Mouse (Mus musculus) gastrocnemius, postnatal 36 days (tissue): Measurements from ENCODE around the gene Dhrs7b. TPM values are rescaled to one million over a fixed set of nuclear protein-coding genes. Genes with fewer than 3 reads are reported as not detected.
"Not testable (repeated sequence)": the region's sequence is repeated elsewhere in the genome, so short reads cannot be mapped to it uniquely, and the experiment has no call there.

ENCODE experiments used
- DNase-seq, 2 experiments: peaks; one replicate each; pipeline ENCODE4 v3.0.0; 2022
- intact Hi-C: fragments of 180-260 bp; cut with DNase I; formaldehyde crosslinking; loops from one replicate; pipeline ENCODE4 v1.15.1; 2025
- long read RNA-seq, 2 experiments: library from polyadenylated mRNA; stranded (forward); transcript quantifications; one replicate each; pipeline ENCODE4 v2.0.0; 2021
- total RNA-seq, 2 experiments: library from RNA; stranded (reverse); gene quantifications; 2 replicates each; pipeline ENCODE4 v1.2.3; 2021

The Dhrs7b gene
- 10 to 100 TPM; 19.1 to 21.1 TPM for total RNA-seq
- long read RNA-seq, experiment 1, transcript Dhrs7b-201 (7 exons, 1,553 nt), result major isoform, 9 of 23 reads
- long read RNA-seq, experiment 1, partial matches to known transcripts, result 2 of 23 reads
- long read RNA-seq, experiment 1, other reads (novel, unspliced or antisense), result 12 of 23 reads
- long read RNA-seq, experiment 2, transcript Dhrs7b-201 (7 exons, 1,553 nt), result major isoform, 8 of 22 reads
- long read RNA-seq, experiment 2, partial matches to known transcripts, result 0 of 22 reads
- long read RNA-seq, experiment 2, other reads (novel, unspliced or antisense), result 14 of 22 reads

GRCm38 (mm10) chr11:60830433-60831052 lies at the start of gene Dhrs7b:
TSS of gene Dhrs7b (plus strand) at chr11:60830631.
- peak; percentile 66 to 74 for DNase-seq
- intact Hi-C loops, result loop anchor here (2.0 kb wide), 1 partner anchor 48 kb away; the partner anchor contains the start of gene Tmem11

- intact Hi-C loops, result no loop called here
- DNase-seq, result no peak
These were observed 46.1 kb upstream of the Dhrs7b start for GRCm38 (mm10) chr11:60784179-60784922.

DNA sequence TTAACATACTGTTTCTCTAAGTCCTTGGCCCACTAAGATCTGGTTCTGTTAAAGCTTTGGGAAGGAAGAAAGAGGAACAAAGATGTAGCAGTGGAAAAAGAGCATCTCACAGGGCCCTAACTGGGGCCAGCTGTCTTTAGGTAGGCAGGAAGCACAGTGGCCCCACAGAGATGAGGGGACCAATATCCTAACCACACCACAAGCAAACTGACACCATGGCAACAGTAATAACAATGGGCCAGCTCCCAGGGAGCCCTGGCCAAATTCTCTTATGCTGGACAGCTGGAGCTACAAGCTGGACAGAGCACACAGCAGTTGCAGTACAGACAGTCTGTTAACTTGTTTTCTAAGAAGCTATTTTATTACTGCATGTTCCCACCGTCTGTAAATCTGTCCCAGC lies 42.8 kb upstream of the Dhrs7b start:
- peak; percentile 26 to 35 for DNase-seq
- intact Hi-C loops, result no loop called here

GRCm38 (mm10) chr11:60790472-60790871 lies 40.0 kb upstream of the Dhrs7b start:
- intact Hi-C loops, result no loop called here
- DNase-seq, result no peak

DNA sequence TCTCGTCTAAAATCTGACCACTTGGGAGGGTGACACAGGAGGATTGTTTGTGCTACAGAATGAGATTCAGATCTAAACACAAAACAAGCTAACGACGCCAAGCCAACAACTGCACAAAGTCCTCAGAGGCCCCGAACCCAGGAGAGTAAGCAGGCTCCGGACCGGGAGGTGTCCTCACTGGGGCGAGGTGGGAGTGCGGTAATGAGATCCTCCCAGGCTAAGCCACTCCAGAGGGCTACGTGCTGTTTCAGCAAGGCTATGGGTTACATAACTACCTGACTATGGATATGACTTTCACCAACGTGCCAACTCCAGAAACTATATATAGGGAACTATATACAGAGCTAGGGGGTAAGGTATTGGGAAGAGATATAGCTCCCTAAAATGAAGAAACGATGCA lies 34.1 kb upstream of the Dhrs7b start:
- DNase-seq, result no peak
- intact Hi-C loops, result no loop called here

DNA sequence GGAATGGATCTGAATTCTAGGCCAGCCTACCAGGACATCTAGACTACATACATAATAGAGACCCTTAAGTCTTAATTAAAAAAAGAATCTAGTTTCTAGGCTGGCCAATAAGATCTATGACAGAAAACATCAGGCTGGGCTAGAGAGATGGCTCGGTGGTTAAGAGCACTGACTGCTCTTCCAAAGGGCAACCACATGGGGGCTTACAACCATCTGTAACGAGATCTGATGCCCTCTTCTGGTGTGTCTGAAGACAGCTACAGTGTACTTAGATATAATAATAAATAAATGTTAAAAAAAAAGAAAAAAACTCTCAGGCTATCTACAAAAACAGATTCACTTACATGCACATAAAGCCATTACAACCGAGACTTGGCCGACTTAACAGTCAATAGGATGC lies 30.5 kb upstream of the Dhrs7b start:
- intact Hi-C loops, result no loop called here

DNA sequence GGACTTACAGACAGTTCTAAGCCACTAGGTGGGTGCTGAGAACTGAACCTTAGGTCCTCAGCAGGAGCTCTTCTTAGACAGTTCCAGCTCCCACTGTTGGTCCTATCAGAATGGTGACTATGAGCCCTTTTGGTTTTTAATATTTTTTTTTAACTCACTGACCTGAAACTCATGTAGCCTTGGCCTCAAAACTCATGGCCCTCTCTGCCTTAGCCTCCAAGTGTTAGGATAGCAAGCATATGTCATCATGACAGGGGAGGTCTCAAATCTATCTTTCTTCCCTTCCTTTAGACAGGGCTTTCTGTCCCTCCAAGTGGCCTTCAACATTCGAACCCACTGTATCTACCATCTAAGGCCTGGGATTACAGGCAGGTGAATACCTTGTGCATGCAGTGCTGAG lies 29.5 kb upstream of the Dhrs7b start:
- intact Hi-C loops, result no loop called here

More for the DNA sequence above, 30.5 kb upstream of the Dhrs7b start:
- DNase-seq, result no peak

GRCm38 (mm10) chr11:60808286-60809070 lies 22.0 kb upstream of the Dhrs7b start:
- intact Hi-C loops, result no loop called here
- peak in 1 of 2 experiments; percentile 43 for DNase-seq

More for the DNA sequence above, 29.5 kb upstream of the Dhrs7b start:
- no peak for DNase-seq

GRCm38 (mm10) chr11:60809546-60809945 lies 20.9 kb upstream of the Dhrs7b start:
- DNase-seq, result no peak
- intact Hi-C loops, result no loop called here

- DNase-seq, result no peak
- intact Hi-C loops, result no loop called here
These were observed 20.1 kb upstream of the Dhrs7b start for GRCm38 (mm10) chr11:60810046-60810965.

DNA sequence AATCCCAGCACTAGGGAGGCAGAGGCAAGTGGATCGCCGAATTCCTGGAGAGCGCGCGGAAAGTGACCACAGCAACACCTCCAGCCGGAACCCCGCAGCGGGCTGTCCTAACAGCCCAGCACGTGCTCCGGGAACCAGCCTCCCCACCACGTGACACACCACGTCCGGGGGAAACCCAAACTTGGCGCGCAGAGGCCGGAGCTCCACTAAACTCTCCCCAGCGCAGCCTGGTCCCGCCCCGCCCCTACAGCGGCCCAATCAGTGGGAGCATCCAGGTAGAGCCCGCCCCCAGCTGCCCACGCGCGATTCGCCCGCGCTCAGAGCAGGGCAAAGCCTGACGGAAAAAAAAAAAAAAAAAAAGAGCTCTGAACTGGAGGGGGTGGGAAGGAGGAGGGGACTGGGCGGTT lies 19.4 kb upstream of the Dhrs7b start:
- DNase-seq, result peak; percentile 85 to 91
- intact Hi-C loops, result no loop called here

DNA sequence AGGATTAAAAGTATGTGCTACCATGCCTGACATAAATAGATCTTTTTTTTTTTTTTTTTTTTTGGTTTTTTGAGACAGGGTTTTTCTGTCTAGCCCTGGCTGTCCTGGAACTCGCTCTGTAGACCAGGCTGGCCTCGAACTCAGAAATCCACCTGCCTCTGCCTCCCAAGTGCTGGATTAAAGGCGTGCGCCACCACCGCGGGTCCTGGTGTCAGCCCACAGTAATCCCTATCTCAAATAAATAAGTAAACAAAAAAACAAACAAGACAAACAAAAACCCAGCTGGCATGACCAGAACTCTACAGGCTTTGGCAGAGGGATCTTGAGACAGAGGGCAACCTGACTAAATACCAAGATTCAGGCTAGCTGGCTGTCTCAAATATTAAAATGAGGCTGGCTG lies 18.8 kb upstream of the Dhrs7b start, which contains the start of gene Shmt1:
Gene Shmt1, minus strand, starts transcription at position 101 of the 400 bp plus-strand sequence.
- intact Hi-C loops, DNase-seq: not testable (repeated sequence)

- DNase-seq, result no peak
- intact Hi-C loops, result no loop called here
These were observed 14.0 kb upstream of the Dhrs7b start for GRCm38 (mm10) chr11:60816398-60816797.

DNA sequence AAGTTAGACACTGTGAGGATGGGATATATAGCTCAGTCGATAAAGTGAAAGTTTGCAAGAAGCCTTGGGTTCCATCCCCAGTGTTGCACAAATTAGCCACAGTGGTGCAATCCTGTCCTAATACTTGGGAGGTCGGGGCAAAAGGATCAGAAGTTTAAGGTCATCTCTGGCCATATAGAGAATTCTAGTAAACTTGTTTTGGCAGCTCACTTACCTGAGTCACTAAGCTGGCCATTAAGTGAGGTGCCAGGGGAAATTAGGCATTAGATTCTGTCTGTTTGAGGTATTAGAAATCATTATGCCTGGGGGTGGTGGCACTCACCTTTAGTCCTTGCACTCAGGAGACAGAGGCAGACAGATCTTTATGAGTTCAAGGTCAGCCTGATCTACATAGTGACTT lies 6.7 kb upstream of the Dhrs7b start:
- intact Hi-C loops, result no loop called here
- DNase-seq, result no peak

DNA sequence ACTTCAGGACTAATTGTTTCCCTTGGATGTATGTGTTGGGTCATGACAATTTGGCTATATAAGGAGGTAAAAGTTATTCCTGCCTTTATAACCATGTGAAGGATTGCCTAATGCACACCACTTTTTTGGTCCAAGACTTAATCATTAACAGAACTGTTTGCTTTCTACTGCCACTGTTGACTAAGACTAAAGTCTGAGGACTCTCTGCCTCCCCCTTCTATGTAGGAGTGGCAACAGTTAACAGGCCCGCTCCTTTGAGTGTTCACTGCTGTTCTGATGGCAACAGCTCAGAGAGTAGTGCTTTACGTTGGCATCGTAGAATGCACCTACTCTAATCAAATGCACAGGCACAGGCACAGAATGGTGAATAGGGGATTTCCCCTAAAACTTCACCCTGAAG lies 5.2 kb upstream of the Dhrs7b start:
- intact Hi-C loops, result no loop called here
- no peak for DNase-seq

- intact Hi-C loops, result no loop called here
These were observed 3.7 kb upstream of the Dhrs7b start for GRCm38 (mm10) chr11:60826700-60827099.

DNA sequence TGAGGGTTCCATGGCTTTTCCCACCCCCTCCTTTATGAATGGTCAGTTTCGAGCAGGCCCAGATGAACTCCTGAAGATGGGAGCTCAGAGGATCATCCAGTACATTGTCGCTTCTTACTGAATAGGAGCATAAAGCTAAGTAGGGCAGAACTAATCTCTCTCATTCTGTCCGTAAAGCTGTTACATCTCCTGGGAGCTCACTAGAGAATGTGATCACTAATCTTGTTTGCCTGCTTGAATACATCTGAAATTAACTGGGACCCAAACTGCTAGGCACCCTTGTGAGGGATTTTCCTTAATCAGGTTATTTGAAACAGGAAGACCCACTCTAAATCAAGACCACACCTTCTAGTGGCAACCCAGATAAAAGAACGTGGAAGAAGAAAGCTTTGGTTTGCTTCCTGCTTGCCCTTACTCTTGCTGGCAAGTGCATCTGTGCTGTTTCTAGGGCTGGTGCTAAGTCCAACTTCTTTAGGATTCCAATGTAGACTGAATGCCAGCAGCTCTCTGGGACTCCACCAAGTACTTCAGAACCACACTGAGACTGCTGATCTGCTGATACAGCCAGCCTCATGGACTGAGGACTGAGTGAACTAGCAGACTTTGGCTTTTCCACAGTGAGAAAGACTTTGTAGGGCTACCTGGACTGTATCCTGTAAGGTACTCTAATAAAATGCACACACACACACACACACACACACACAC lies 3.0 kb upstream of the Dhrs7b start:
- intact Hi-C loops, result no loop called here
- no peak for DNase-seq

More at GRCm38 (mm10) chr11:60826700-60827099, 3.7 kb upstream of the Dhrs7b start:
- DNase-seq, result no peak

GRCm38 (mm10) chr11:60828903-60829302 lies 1.5 kb upstream of the Dhrs7b start:
- DNase-seq, result no peak
- intact Hi-C loops, result loop anchor here (2.0 kb wide), 1 partner anchor 130 kb away; the partner anchor contains the start of gene Llgl1

DNA sequence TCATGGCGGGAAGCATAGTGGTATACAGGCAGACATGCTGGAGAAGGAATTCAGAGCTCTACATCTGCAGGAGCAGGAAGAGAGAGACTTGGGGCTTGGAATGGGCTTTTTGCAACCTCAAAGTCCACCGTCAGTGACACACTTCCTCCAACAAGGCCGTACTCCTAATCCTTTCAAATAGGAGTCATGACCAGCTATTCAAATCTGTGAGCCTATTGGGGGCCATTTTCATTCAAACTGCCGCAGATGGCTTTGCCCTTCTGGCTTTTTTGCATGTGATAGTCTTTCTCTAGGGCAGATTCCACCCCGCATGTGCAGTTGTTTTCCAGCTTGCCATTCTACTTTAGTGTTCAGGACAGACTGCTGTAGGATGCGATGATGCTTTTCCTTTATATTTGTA lies 6.5 kb downstream of the Dhrs7b start:
- DNase-seq, result no peak
- intact Hi-C loops, result no loop called here
